Mouse (Mus musculus) stomach, embryonic 14.5 days (tissue): Measurements from ENCODE around the gene Diaph3. TPM values are rescaled to one million over a fixed set of nuclear protein-coding genes. Genes with fewer than 3 reads are reported as not detected.

Experiments used
- ATAC-seq: fragments of 200-750 bp; cut with Nextera tagmentation; 2 replicates; pipeline ENCODE4 v1.8.0; 2017; ENCODE audit warnings: low read depth, moderate TSS enrichment; ENCODE audit not compliant: insufficient number of reproducible peaks, insufficient read depth, low FRiP score
- H3K27ac ChIP-seq: fragments of 300-500 bp; sonication (generic); 2 replicates; pipeline ENCODE4 v1.5.1; 2014; ENCODE audit warnings: mild to moderate bottlenecking, low read length, moderate library complexity, mixed read lengths
- H3K27me3 ChIP-seq: fragments of 300-500 bp; sonication (generic); 2 replicates; pipeline ENCODE4 v1.6.1; 2014; ENCODE audit warnings: low read length, control low read depth, mixed read lengths; ENCODE audit not compliant: control insufficient read depth, insufficient read depth
- H3K36me3 ChIP-seq: fragments of 300-500 bp; sonication (generic); 2 replicates; pipeline ENCODE4 v1.6.1; 2014; ENCODE audit warnings: mild to moderate bottlenecking, control low read depth, low read length, moderate library complexity, mixed read lengths; ENCODE audit not compliant: control insufficient read depth, insufficient read depth
- H3K4me1 ChIP-seq: fragments of 300-500 bp; sonication (generic); 2 replicates; pipeline ENCODE4 v1.6.1; 2014; ENCODE audit warnings: low read length, control low read depth, mixed read lengths; ENCODE audit not compliant: control insufficient read depth, insufficient read depth
- H3K4me2 ChIP-seq: fragments of 300-500 bp; sonication (generic); replicated peaks from 2 replicates; pipeline ENCODE4 v1.6.1; 2014; ENCODE audit warnings: low read depth, low read length, control low read depth
- H3K4me3 ChIP-seq: fragments of 300-500 bp; sonication (generic); 2 replicates; pipeline ENCODE4 v1.5.1; 2014; ENCODE audit warnings: low read depth, low read length, control low read depth
- H3K9ac ChIP-seq: fragments of 300-500 bp; sonication (generic); replicated peaks from 2 replicates; pipeline ENCODE4 v1.6.1; 2014; ENCODE audit warnings: low read depth, mild to moderate bottlenecking, control low read depth, low read length, moderate library complexity, mixed read lengths
- H3K9me3 ChIP-seq: fragments of 300-500 bp; sonication (generic); 2 replicates; pipeline ENCODE4 v1.6.1; 2016; ENCODE audit warnings: low read depth, low read length, control low read depth; ENCODE audit not compliant: control insufficient read depth
- WGBS: fragments of 180-500 bp; shearing (Covaris S2); extraction: QIAGEN DNeasy Blood & Tissue Kit; methylation state at CpG from one replicate; pipeline ENCODE4 v1.1.7; 2014; 5-methylcytosine and 5-hydroxymethylcytosine counted together
- polyA plus RNA-seq: library from polyadenylated mRNA; unstranded; fragments of >200 nt; fragmentation: Nextera tagmentation; extraction: Ambion mirVana; gene quantifications from 2 replicates; pipeline ENCODE4 v1.2.1, GENCODE M21; 2014

Diaph3 gene
- polyA plus RNA-seq, 1 experiment from 2014 or later, result 23.4 TPM

GRCm38 (mm10) chr14:86677015-86677414 lies 464.0 kb downstream of the Diaph3 start:
- Histone ChIP-seq H3K9me3 (no peaks in the 10 kb centered on the region), H3K27me3 (no peaks in the 10 kb centered on the region), H3K4me1 (no peaks in the 10 kb centered on the region), H3K36me3 (no peaks in the 10 kb centered on the region), H3K27ac (no peak overlapping the region), H3K4me2 (no peak overlapping the region), H3K9ac (no peak overlapping the region), H3K4me3 (no peak overlapping the region)
- WGBS, result 44% methylated on average over 6 of the region's 6 CpGs
- no peak for ATAC-seq

GRCm38 (mm10) chr14:86675314-86675713 lies 465.7 kb downstream of the Diaph3 start:
- no peak overlapping the region for H3K4me2 ChIP-seq
- H3K27ac ChIP-seq, result no peak overlapping the region
- H3K9ac ChIP-seq, result no peak overlapping the region
- H3K27me3 ChIP-seq, result no peaks in the 10 kb centered on the region
- H3K4me1 ChIP-seq, result no peaks in the 10 kb centered on the region
- H3K4me3 ChIP-seq, result no peak overlapping the region
- H3K9me3 ChIP-seq, result no peaks in the 10 kb centered on the region
- H3K36me3 ChIP-seq, result no peaks in the 10 kb centered on the region
- no peak for ATAC-seq
- 35% methylated on average over 8 of the region's 8 CpGs for WGBS

GRCm38 (mm10) chr14:86662846-86663245 lies 478.2 kb downstream of the Diaph3 start:
- Histone ChIP-seq H3K36me3 (no peaks in the 10 kb centered on the region), H3K27me3 (no peaks in the 10 kb centered on the region), H3K9me3 (no peaks in the 10 kb centered on the region), H3K27ac (no peak overlapping the region), H3K4me2 (no peak overlapping the region), H3K9ac (no peak overlapping the region), H3K4me1 (no peaks in the 10 kb centered on the region), H3K4me3 (no peak overlapping the region)
- ATAC-seq, result no peak
- WGBS, result 65% methylated on average over 4 of the region's 4 CpGs

- Histone ChIP-seq H3K9ac (no peak overlapping the region), H3K27me3 (no peaks in the 10 kb centered on the region), H3K4me1 (0 out of 2 replicates have a peak, but pooled peaks cover 2% of the 10 kb centered on the region), H3K4me2 (no peak overlapping the region), H3K9me3 (no peaks in the 10 kb centered on the region), H3K4me3 (no peak overlapping the region), H3K27ac (no peak overlapping the region), H3K36me3 (no peaks in the 10 kb centered on the region)
- WGBS, result 94% methylated on average over 3 of the region's 3 CpGs
- ATAC-seq, result no peak
Observed at GRCm38 (mm10) chr14:86660556-86660955, 480.5 kb downstream of the Diaph3 start.

- Histone ChIP-seq H3K4me2 (no peak overlapping the region), H3K9ac (no peak overlapping the region), H3K4me1 (0 out of 2 replicates have a peak, but pooled peaks cover 2% of the 10 kb centered on the region), H3K4me3 (no peak overlapping the region), H3K27me3 (no peaks in the 10 kb centered on the region), H3K9me3 (no peaks in the 10 kb centered on the region), H3K36me3 (no peaks in the 10 kb centered on the region), H3K27ac (no peak overlapping the region)
- ATAC-seq, result no peak
- WGBS, result 50% methylated on average over 5 of the region's 5 CpGs
Observed at GRCm38 (mm10) chr14:86656262-86656661, 484.8 kb downstream of the Diaph3 start.

GRCm38 (mm10) chr14:86646499-86647120 lies 494.4 kb downstream of the Diaph3 start:
- H3K9ac ChIP-seq, result no peak overlapping the region

GRCm38 (mm10) chr14:86642831-86643241 lies 498.2 kb downstream of the Diaph3 start:
- H3K36me3 ChIP-seq, result no peaks in the 10 kb centered on the region
- no peak overlapping the region for H3K27ac ChIP-seq
- H3K27me3 ChIP-seq, result no peaks in the 10 kb centered on the region
- H3K4me3 ChIP-seq, result no peak overlapping the region
- no peak overlapping the region for H3K9ac ChIP-seq
- WGBS, result 86% methylated on average over 7 of the region's 7 CpGs
- ATAC-seq, result no peak
- H3K4me2 ChIP-seq, result no peak overlapping the region
- no peaks in the 10 kb centered on the region for H3K9me3 ChIP-seq
- H3K4me1 ChIP-seq, result no peaks in the 10 kb centered on the region

More at GRCm38 (mm10) chr14:86646499-86647120, 494.4 kb downstream of the Diaph3 start:
- Histone ChIP-seq H3K27me3 (no peaks in the 10 kb centered on the region), H3K4me3 (no peak overlapping the region), H3K4me1 (no peaks in the 10 kb centered on the region), H3K9me3 (no peaks in the 10 kb centered on the region), H3K36me3 (no peaks in the 10 kb centered on the region), H3K4me2 (no peak overlapping the region), H3K27ac (no peak overlapping the region)
- no peak for ATAC-seq
- 81% methylated on average over 7 of the region's 7 CpGs for WGBS

GRCm38 (mm10) chr14:86641839-86642238 lies 499.2 kb downstream of the Diaph3 start:
- H3K4me2 ChIP-seq, result no peak overlapping the region
- no peak overlapping the region for H3K4me3 ChIP-seq
- H3K4me1 ChIP-seq, result no peaks in the 10 kb centered on the region
- H3K9ac ChIP-seq, result no peak overlapping the region
- ATAC-seq, result no peak
- H3K9me3 ChIP-seq, result no peaks in the 10 kb centered on the region
- no peaks in the 10 kb centered on the region for H3K27me3 ChIP-seq
- 85% methylated on average over 3 of the region's 3 CpGs for WGBS
- H3K27ac ChIP-seq, result no peak overlapping the region
- H3K36me3 ChIP-seq, result no peaks in the 10 kb centered on the region

GRCm38 (mm10) chr14:86640086-86640485 lies 500.9 kb downstream of the Diaph3 start:
- Histone ChIP-seq H3K9me3 (no peaks in the 10 kb centered on the region), H3K4me2 (no peak overlapping the region), H3K4me3 (no peak overlapping the region), H3K36me3 (no peaks in the 10 kb centered on the region), H3K27ac (no peak overlapping the region), H3K9ac (no peak overlapping the region), H3K4me1 (no peaks in the 10 kb centered on the region), H3K27me3 (no peaks in the 10 kb centered on the region)
- no peak for ATAC-seq
- WGBS, result 73% methylated on average over 5 of the region's 5 CpGs
